Mouse (Mus musculus) fat pad, adult 2 months (tissue): Measurements from ENCODE around the gene Bri3bp.
"Not testable (repeated sequence)": the region's sequence is repeated elsewhere in the genome, so short reads cannot be mapped to it uniquely, and the experiment has no call there.

Experiments used
- DNase-seq: peaks from one replicate; pipeline ENCODE4 v3.0.0-alpha.2; 2011; ENCODE audit warnings: low read depth, low spot score; ENCODE audit errors: extremely low read depth

Gene Bri3bp

GRCm38 (mm10) chr5:125408842-125409241, 32.5 kb upstream of the Bri3bp start:
- no peak for DNase-seq

GRCm38 (mm10) chr5:125409348-125410090, 31.8 kb upstream of the Bri3bp start:
- DNase-seq: no peak

DNA sequence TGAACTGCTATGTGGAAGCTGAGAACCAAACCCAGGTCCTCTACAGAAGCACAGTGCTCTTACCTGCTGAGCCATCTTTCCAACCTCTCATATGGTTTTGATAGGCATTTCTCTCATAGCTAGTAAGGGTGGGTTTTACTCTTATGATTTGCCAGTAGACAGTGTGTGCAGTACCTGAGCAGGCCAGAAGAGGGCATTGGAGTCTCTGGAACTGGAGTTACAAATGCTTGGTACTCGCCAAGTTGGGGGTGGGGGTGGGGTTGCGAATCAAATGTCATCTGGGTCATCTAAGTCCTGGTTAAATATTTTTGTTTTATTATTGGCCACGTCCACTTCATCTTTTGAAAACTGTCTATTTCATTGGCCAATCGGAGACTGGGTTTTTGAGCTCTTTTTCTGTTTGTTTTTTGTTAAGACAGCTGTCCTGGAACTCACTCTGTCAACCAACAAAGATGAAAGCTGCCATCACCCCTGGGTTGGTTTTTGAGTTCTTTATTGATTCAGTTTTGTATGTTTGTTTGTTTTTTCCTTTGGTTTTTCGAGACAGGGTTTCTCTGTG, 29.3 kb upstream of the Bri3bp start:
- no peak for DNase-seq

DNA sequence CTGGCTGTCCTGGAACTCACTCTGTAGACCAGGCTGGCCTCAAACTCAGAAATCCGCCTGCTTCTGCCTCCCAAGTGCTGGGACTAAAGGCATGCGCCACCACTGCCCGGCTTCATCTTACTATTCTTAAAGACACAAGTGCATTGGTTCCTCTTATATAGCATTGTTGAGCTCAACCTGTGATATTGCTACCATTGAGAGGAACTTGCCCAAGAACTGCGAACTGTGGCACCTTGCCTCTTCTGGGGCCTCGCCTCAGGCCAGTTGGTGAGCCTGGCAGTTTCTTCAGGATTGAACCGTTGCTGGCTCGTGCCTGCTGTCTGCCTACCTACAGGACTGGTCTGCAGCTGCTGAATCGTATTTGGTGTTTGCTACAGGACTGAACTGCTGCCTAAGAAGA, 28.8 kb upstream of the Bri3bp start:
- DNase-seq: not testable (repeated sequence)

- no peak for DNase-seq
Measured at GRCm38 (mm10) chr5:125413763-125414162, 27.6 kb upstream of the Bri3bp start.

- DNase-seq: no peak
Measured at GRCm38 (mm10) chr5:125416183-125416582, 25.2 kb upstream of the Bri3bp start.

- DNase-seq: no peak
Measured at GRCm38 (mm10) chr5:125418636-125419035, 22.7 kb upstream of the Bri3bp start.

GRCm38 (mm10) chr5:125419124-125419523, 22.2 kb upstream of the Bri3bp start:
- no peak for DNase-seq

GRCm38 (mm10) chr5:125425698-125426276, 15.6 kb upstream of the Bri3bp start:
- DNase-seq: no peak

DNA sequence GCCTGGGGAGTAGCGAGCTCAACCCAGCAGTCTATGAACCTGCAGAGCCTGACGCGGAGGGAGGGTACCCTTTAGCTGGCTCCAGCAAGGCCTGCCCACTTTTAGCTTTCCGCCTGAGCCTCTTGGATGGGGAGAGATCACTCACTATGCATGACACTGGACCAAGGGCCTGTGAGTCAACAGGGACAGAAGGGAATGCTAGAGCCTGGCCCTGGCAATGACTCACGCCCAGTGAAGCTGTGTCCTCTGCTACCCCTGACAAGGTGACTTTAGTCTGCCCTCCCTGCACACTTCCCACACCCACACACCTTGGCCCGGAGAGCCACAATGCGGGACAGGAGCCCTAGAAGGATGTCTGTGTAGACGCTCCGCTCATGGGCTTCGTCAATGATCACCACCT, 15.0 kb upstream of the Bri3bp start:
- DNase-seq: no peak

- DNase-seq: not testable (repeated sequence)
Measured at GRCm38 (mm10) chr5:125432324-125432723, 9.0 kb upstream of the Bri3bp start.

DNA sequence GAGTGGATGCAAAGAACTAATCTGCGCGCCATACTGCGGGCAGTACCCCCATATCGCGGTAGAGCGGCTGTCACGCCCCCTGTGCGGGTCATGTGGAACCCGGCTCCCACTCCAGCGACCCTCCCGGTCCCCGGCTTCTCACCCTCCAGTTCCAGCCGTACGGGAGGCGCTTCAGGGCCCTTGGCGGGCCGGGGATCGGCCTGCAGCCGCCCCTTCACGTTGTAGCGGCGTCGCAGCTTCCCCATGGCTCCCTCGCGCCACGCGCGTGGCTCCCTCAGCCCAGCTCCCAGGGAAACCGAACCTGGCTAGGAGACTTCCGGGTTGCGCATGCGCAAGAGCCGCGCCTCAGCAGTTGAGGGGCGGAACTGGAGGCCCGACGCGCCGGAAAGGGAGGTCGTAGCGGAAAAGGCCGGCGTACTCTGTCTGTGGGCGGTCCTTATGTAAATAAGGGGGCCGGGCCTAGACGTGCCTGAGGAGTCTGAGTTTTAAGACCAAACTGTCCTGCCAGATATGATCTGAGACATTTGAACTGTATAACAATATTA, 7.5 kb upstream of the Bri3bp start, which contains the start of gene Dhx37:
Dhx37 (minus strand) TSS at position 329 of the 545 bp plus-strand sequence.
- DNase-seq: peak; percentile 72

DNA sequence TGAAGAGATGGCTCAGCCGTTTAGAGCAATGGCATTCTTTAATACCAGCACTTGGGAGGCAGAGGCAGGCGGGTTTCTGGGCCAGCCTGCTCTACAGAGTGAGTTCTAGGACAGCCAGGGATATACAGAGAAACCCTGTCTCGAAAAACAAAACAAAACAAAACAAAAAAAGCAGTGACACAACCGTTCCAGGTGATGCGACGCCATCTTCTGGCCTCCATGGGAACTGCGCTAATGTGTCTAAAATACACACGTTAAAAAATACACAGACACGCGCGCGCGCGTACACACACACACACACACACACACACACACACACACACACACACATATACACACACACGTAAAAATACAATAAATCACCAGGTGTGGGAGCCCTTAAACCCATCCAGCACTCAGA, 7.0 kb upstream of the Bri3bp start:
- not testable (repeated sequence) for DNase-seq

- DNase-seq: no peak
Measured at GRCm38 (mm10) chr5:125440583-125441233, 660 bp upstream of the Bri3bp start.

- no peak for DNase-seq
Measured at GRCm38 (mm10) chr5:125442136-125442995, 998 bp downstream of the Bri3bp start.

DNA sequence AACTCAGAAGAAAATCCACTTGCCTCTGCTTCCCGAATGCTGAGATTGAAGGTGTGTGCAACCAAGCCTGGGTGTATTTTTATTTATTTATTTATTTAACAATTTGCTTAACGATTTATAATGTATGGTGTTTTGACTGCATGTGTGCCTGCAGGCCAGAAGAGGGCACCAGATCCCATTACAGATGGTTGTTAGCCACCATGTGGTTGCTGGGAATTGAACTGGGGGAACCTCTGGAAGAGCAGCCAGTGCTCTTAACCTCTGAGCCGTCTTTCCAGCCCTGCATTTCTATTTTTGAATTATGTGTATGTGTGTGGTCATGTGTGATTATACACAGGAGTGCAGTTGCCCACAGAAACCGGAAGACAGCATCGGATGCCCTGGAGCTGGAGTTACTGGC, 2.0 kb downstream of the Bri3bp start:
- DNase-seq: no peak

DNA sequence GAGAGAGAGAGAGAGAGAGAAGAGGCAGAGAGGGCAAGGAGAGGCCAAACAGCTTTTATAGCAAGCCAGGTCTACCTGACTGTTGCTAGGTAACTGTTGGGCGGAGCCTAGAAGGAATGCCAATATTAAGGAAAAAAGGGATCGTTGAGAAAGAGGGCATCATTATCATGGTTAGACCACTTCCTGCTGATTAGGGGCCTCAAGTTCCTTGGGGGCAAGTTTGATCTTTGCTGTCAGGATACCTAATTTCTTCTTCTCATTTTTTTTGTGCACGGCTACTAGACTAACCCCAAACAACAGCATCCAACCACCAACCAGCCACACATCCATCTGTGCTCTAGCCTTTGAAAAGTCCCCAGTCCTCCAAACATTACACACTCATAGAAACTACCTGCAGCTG, 2.5 kb downstream of the Bri3bp start:
- no peak for DNase-seq

DNA sequence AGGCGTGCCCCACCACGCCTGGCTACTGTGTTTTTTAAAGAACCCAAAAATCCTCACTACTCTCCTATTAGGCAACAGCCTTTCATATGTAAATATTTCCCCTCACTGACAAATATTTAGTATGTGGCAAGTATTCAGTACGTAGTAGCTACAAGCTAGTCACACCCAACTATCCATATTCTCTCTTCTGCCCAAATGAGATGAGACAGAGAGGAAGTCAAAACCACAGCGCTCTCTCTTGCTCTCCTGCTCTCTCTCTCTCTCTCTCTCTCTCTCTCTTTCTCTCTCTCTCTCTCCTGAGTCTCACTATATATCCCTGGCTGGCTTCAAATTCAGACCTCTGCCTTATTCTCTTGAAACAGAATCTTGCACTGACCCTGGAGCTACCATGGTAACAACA, 3.2 kb downstream of the Bri3bp start:
- no peak for DNase-seq

GRCm38 (mm10) chr5:125446344-125446743, 5.0 kb downstream of the Bri3bp start:
- DNase-seq: no peak

DNA sequence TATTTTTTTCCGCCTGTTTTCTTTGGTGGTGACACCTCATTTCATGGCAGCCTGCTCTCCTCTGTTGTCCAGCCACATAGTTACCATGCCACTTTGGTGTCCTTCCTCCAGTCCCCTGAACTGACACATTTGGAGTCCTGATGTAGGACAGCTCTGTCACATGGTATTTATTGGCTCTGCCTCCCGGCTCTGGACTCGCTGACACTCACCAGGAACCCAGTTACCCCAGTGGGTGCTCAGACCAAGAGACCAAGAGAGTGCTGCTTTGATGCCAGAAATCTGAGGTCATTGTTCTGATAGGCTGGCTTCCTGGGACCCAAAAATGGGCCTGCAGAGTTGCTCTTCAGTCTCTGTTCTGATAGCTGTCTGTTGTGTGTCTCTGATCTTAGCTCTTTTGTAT, 6.7 kb downstream of the Bri3bp start:
- DNase-seq: no peak

GRCm38 (mm10) chr5:125448631-125449030, 7.3 kb downstream of the Bri3bp start:
- no peak for DNase-seq
